Mouse (Mus musculus) embryonic fibroblast, embryonic 13.5 days (primary cell): ENCODE measurements at regions not wholly inside any gene's neighbourhood (a gene's known extent, or its start where the extent isn't known, plus 50 kb on each side); places are given as distances from the start of the nearest gene placed in this dataset.

ENCODE experiments used
- CTCF ChIP-seq: IDR thresholded peaks from 2 replicates; pipeline ENCODE4 v1.5.1; 2011; ENCODE audit warnings: mild to moderate bottlenecking, control low read depth, low read length, moderate library complexity, borderline replicate concordance; ENCODE audit not compliant: insufficient read depth
- POLR2A ChIP-seq: IDR thresholded peaks from 2 replicates; pipeline ENCODE4 v1.6.1; 2011; ENCODE audit warnings: low read depth, mild to moderate bottlenecking, control low read depth, low read length, moderate library complexity

DNA sequence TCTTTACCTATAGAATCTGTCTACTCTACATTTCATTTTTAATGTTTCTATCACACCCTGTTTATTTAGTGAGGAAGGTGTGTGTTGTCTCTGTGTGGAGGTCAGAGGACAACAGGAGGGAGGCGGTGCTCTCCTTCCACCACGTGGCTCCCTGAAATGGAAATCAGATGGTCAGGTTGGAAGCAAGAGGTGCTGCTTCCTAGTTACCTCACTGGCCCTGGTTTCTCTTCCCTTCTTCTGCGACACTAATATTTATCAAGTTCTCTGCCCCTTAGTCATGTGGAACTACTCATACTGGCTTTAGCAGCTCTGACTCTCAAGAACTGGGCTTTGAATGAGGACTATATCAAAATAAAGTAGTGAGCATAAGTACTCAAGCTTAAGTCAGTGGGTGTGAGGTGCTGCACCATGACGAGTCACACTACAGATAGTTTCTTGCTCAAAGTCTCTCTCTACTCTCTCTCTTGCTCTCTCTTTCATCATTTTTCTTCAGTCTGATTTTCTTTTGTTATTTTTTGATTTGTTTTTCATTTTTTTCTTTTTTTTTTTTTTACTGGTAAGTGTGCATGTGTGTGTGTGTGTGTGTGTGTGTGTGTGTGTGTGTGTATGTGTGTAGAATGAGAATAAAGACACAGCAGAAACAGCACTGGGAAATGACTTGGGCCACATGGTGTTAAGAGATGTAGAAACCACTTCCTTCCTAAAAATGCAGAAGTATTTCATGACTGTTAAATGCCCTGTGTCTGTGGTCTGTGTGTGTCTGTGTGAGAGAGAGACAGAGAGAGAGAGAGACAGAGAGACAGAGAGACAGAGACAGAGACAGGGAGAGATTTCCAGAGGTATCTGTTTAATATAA is 403.2 kb upstream of the Adgrl2 start:
- TF ChIP-seq POLR2A, result no peak
- TF ChIP-seq CTCF, result no peak
